Mouse (Mus musculus): Measurements from ENCODE around the gene Snapc4.

DNA sequence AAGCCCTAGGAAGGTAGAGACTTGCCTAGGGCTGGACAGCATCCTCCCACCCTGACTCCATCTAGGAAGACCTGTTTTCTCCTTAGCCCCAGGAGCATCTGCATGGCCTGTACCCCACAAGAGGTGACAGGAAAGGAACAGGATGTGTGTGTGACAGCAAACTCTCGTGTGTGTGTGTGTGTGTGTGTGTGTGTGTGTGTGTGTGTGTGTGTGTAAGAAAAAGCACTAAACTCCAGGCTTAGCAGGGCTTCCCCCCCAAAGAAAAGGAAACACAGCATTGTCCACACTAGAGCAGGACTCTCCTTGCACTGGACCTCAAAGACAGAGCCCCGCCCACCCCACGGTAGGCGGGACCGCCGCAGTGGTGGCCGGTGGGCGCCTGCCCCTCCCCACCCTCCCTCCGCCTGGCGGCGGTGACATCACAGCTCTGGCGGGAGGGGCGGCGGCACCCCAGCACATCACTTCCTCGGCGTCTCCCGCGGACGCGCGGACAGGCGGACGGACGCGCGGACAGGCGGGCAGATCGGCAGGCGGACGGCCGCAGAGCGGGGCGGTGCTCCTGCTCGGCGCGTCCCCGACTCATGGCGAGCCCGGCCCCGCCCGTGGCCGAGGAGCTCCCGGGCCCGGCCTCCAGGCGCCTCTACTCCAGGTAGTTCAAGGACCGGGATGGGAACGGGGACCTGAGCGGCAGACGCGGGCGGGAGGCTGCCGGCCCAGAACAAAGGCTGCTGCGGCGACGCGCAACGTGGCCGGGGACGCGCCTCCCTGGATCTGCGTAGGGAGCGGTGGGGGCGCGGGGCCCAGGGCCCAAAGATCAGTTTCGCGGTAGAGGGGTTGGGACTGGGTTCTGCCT, 65.2 kb downstream of the Snapc4 start, which contains the start of gene Gpsm1:
- TF ChIP-seq CTCF (conservative IDR thresholded peaks at IDR 0.05; ENCODE audit: insufficient read depth, insufficient read length, low read depth, low read length) (no peak), POLR2A (IDR thresholded peaks at IDR 0.05; ENCODE audit: low read depth, low read length) (peak; percentile 25)
